Mouse (Mus musculus): ENCODE results near the gene Erbb4. TPM values are rescaled to one million over a fixed set of nuclear protein-coding genes. Genes with fewer than 3 reads are reported as not detected.
A peak's percentile ranks its signal among the peaks of the same experiment; 100 is the strongest.

Gene Erbb4
- total RNA-seq, 2 experiments from 2014 or later, result 0.18 to 0.39 TPM

DNA sequence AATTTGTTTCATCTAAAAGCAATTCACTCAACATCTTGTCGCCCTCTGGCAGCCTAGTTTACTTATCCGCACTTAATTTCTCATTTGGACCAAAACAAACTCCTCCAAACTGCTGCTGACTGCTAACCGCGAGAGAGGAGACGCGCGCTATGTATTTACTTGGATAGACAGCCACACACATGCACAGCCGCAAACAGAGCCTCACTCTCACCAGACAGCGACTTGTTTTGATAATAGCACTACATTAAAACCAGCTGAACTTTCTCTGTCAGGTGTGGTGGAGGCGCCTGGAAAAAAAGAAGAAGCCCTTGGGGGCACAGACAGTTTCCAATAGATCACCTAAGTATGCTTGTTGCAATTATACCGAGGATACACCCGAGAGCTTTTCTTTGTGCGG lies 2.8 kb downstream of the Erbb4 start:
- intact Hi-C loops (cut with DNase I), result no loop called here
- DNase-seq, result no peak
- peak overlapping the region; percentile 77 for H3K4me3 ChIP-seq
- no peak overlapping the region for H3K27ac ChIP-seq
- no peak for TF ChIP-seq CTCF (IDR thresholded peaks at IDR 0.05)

DNA sequence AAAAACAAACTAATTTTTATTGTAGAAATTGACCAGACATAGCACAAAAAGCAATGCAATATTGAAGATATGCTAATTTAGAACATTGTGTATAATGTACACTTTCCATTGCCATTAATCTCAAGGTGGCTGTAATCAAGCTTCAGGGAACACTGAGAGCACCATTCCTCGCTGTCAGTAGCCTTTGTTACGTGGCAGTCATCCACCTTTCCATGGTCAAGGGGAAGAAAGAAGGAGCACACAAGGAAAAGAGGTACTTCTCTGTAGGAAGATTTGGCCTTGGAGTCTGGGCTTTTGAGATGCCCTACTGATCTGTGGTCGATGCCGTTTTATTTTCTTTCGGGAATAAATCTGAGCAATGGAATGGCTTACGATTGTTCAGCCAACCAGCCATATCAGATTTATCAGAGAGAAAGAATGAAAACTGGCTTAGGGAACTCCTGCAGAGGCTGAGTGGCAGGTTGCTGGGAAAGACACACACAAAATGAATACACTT lies 4.6 kb downstream of the Erbb4 start:
- H3K4me3 ChIP-seq, result no peak overlapping the region
- no peak for DNase-seq
- intact Hi-C loops (cut with DNase I), result no loop called here
- no peak for TF ChIP-seq CTCF (IDR thresholded peaks at IDR 0.05)
- H3K27ac ChIP-seq, result no peak overlapping the region

DNA sequence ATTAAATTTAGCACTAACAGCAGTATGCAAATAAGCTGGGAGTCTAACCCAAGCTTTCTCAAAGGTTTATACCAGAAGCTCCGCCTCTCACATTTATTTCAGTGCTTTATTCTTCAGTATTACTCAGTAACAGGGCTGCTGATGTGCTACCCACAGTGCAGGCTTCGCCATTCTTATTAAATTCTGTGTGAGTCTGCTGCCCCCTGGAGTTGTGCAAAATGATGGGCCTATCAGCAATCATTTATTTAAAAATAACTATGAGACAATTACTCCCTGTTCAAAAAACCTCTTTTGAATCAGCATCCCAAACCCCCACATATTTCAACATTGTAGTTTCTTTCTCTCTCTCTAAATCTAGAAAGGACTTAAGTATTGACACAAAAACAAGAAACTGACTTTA lies 6.2 kb downstream of the Erbb4 start:
- intact Hi-C loops (cut with DNase I), result no loop called here
- no peak overlapping the region for H3K4me3 ChIP-seq
- DNase-seq, result no peak
- TF ChIP-seq CTCF (IDR thresholded peaks at IDR 0.05), result no peak
- H3K27ac ChIP-seq, result no peak overlapping the region

DNA sequence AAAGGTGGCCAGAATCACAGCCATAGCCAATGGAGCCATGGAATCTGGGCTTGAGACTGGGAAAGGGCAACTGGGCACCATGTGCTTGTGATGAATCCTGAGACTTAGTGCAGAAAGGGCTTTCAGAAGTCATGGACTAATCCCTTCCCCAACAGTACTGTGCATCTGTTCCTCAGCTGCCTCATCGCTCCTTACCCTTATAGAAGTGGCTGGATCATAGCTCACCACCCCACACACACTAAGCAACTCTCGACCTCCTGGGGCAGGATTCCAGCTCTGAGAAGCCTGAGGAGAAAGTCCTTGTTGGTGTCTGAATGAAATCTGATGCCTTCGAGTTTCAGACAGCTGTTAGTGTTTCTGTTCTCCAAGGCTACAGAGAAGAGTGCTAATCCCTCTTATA lies 14.8 kb downstream of the Erbb4 start:
- Histone ChIP-seq H3K27ac (no peak overlapping the region), H3K4me3 (no peak overlapping the region)
- no peak for DNase-seq
- intact Hi-C loops (cut with DNase I), result no loop called here
- TF ChIP-seq CTCF (IDR thresholded peaks at IDR 0.05), result no peak

DNA sequence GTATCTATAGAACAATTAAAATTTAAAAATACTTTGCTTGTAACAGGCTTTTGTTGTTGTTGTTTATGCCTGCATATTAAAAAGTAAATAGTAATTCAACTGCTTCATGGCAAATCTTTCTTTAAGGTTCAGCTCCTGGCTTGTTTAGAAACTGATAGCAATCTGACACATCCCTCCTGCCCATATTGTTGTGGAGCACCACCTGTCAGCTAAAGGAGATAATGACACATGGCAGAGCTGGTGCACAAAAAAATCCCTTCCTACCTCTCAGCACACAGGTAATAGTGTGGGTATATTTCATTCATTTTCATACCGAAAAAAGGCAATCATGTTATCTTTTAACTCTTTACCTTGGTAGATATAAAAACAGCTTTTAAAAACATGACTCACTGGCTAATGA lies 18.5 kb downstream of the Erbb4 start:
- Histone ChIP-seq H3K27ac (no peak overlapping the region), H3K4me3 (no peak overlapping the region)
- intact Hi-C loops (cut with DNase I), result no loop called here
- TF ChIP-seq CTCF (IDR thresholded peaks at IDR 0.05), result no peak
- DNase-seq, result no peak

DNA sequence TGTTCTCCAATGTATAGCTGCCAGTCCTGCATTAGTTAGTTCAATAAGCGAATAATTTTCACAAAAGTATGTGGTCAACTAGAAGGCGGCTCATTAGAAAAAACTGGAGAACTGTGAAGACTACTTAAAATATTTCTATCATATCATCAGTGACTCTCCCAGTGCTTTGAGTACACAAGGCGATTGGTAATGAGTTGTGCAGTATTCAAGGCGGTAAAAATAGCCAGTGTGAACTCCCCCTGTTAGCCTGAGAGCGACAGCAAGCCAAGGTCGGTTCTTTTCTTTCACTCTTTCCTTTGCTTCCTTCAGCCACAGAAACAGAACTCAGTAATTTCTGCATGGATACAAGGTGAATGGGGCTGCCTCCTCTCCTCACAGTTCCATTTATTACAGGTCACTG lies 22.1 kb downstream of the Erbb4 start:
- TF ChIP-seq CTCF (IDR thresholded peaks at IDR 0.05), result no peak
- DNase-seq, result no peak
- Histone ChIP-seq H3K27ac (no peak overlapping the region), H3K4me3 (no peak overlapping the region)
- intact Hi-C loops (cut with DNase I), result no loop called here

DNA sequence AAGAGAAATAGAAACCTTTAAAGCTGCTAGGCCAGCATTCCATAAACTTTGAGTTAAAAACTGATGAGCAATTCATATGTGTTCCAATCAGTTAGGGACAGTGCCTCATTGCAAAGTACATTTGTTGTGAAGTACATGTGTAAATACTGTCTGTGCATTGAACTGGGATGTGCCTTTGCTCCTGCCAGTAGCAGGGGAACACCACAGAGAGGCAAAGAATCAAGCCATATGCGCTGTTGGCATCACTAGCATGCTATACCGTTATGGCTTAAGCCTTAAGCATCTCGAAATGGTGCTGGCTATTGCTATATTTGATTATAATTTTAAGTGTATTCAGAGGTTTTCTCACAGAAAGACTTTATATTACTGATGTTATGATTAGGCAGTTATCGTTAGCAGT lies 58.9 kb downstream of the Erbb4 start:
- H3K27ac ChIP-seq, result no peak overlapping the region
- H3K4me3 ChIP-seq, result no peak overlapping the region
- DNase-seq, result no peak
- no peak for TF ChIP-seq CTCF (IDR thresholded peaks at IDR 0.05)
- intact Hi-C loops (cut with DNase I), result no loop called here

DNA sequence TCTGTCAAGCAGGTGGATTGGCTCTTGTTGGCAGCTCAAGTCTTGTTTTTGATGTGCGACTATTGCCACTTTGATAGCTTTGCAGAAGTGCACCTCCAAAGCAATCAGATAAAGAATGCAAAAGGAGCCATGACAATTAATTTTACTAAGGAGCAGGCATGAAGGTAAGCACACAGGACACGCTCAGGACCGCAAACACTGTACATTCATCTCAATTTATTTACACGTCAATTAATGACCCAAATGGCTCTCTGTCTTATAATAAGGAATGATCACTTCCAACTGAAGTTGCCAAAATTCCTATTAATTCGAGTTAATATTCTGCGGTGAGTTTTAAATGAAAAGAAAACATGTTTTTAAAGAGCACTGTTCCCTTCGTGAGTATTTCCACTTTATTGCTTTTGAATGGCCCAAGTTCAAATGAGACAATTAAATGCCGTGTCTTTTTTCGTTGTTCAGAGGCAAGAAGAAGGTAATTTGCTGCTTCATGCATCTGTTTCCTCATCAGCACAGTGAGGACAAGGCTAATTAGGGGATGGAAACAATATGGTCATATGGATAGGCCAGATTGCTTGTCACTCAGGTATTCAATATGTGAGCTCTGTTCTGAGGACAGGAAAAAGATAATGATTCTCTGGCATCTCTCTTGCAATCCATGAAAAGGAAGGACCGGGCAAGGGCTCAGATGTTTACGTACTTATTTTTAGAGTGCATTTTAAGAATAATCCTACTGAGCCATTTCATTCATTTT lies 61.5 kb downstream of the Erbb4 start:
- no peak overlapping the region for H3K4me3 ChIP-seq
- intact Hi-C loops (cut with DNase I), result no loop called here
- TF ChIP-seq CTCF (IDR thresholded peaks at IDR 0.05), result no peak
- H3K27ac ChIP-seq, result no peak overlapping the region
- no peak for DNase-seq

DNA sequence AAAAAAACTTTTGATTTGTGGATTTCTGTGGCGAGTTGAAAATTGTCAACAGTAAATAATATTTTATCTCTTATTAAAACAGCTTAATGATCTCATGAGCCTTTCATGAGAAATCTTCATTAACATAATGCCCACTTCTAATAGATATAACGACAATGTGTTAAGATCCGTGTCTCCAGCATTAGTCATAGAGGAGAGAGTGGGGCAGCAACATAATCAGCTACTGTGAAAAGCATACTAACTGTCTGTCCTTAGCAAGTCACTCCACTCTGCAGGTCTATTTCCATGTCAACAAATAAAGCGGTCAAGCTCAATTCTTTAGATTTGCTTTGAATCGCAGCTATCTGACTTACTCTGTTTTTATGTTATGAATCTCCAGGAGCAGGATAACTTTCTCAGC lies 80.0 kb downstream of the Erbb4 start:
- TF ChIP-seq CTCF (IDR thresholded peaks at IDR 0.05), result no peak
- no peak overlapping the region for H3K4me3 ChIP-seq
- H3K27ac ChIP-seq, result no peak overlapping the region
- intact Hi-C loops (cut with DNase I), result no loop called here
- no peak for DNase-seq

DNA sequence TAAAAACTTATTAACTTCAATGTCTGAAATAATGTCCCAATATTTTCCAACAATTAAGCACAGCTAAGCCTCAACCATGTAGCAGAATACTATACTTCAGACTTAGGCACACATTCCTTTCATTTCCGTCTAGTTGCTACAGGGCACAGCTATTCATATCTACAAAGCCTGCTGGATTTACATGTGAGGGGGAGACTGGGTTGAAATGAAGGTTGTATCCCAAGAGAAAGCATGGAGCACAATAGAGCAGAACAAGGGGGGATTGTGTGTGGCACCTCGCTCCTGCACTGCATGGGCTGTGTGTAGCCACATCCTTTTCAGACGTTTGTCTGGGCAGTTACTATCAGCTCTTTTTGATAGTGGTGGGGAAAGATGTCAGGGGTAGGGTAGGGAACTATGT lies 83.0 kb downstream of the Erbb4 start:
- H3K27ac ChIP-seq, result no peak overlapping the region
- intact Hi-C loops (cut with DNase I), result no loop called here
- H3K4me3 ChIP-seq, result no peak overlapping the region
- TF ChIP-seq CTCF (IDR thresholded peaks at IDR 0.05), result no peak
- DNase-seq, result no peak

DNA sequence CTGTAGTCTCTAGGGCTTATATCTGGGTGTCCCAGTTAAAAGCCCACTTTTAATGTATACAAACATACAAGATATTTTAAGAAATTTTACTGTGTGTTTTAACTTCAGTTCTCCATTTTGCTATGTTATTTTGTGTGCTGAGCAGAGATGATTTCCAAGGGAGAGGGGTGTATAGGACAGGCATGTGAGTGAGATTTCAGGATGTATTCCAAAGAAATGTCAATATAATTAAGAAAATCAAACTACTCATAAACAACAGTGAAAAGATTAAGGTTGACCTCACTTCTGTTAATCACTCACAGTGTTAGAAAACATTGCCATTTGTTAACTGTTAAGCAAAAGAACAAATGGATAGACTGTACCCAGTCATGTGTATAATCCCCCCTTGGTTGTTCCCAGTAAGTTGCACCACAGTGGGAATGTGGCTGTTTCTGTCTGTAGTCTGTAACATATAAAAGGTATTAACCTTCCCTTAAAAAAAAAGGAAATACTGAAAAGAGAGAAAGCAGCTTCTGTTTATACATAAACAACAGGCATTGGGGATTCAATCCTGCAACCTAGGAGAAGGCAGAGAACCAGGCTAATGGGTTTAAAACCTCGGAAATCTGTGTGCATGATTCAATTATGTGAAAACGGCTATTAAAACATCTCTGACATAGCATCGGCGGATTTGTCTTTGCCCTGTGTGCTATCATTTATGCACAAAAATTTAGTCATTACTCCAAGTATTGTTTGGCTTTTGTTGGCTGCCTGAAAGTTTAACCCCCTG lies 84.5 kb downstream of the Erbb4 start:
- Histone ChIP-seq H3K4me3 (no peak overlapping the region), H3K27ac (no peak overlapping the region)
- TF ChIP-seq CTCF (IDR thresholded peaks at IDR 0.05), result no peak
- intact Hi-C loops (cut with DNase I), result no loop called here
- DNase-seq, result no peak

DNA sequence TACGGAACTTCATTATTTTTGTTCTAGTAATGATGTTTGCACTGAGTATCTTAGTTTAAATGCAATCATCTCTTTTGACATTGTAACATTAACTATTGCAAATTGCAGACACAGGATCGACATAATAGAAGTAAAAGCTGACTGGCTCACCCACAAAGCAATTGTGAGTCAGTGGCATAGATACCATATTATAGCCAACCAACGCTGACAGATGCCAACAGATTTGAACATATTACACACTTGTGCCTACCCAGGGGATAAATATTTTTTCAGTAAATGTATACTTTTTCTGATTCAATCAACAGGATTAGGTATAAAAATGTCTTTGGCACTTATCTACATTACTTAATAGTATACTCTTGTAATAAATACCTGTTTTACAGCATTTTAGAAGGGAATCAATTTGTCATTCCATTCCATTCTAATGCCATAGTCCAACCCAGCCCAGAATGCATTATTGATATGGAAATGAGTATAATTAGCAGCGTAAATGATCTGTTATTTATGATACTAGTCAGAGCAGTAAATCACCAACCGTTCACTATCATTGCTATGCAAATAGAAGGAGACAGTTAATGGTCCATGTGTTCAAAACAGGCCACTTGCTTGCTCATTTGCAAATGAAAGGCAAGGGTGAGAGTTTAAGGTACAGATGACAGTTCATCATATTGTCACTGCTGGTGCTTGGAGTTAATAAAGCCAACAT lies 97.9 kb downstream of the Erbb4 start:
- intact Hi-C loops (cut with DNase I), result no loop called here
- no peak for DNase-seq
- no peak overlapping the region for H3K27ac ChIP-seq
- no peak for TF ChIP-seq CTCF (IDR thresholded peaks at IDR 0.05)
- no peak overlapping the region for H3K4me3 ChIP-seq

DNA sequence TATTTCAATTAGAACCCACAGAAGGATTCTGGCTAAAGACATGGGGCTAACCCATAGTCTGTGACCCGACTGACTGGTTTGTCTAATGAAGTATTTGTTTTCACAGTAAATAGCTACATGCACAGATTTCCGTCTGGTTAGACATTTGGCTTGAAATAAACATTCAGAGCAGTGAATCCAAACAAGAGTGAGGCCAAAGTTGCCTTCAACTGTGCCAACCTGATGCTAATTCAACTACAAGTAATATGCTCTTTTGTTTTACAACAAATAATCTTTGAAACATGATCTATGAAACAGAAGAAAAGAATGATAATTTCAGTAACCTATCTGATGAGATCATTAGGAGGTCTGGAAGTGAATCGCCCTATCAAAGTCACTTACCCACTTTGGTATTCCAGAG lies 106.5 kb downstream of the Erbb4 start:
- H3K27ac ChIP-seq, result no peak overlapping the region
- intact Hi-C loops (cut with DNase I), result no loop called here
- no peak overlapping the region for H3K4me3 ChIP-seq
- DNase-seq, result no peak
- no peak for TF ChIP-seq CTCF (IDR thresholded peaks at IDR 0.05)

Data from gastrocnemius, adult 2 months (tissue).